Mouse (Mus musculus) layer of hippocampus, adult 18-20 months (tissue): ENCODE measurements around the gene Vmn2r100. TPM values are rescaled to one million over a fixed set of nuclear protein-coding genes. Genes with fewer than 3 reads are reported as not detected.

Source experiments
- DNase-seq, 2 experiments: peaks; one replicate each; pipeline ENCODE4 v3.0.0; 2022; ENCODE audit warnings: low spot score in 2 of 2
- long read RNA-seq: library from polyadenylated mRNA; stranded (forward); transcript quantifications from one replicate; pipeline ENCODE4 v2.0.0, GENCODE M21; 2021
- total RNA-seq, 2 experiments: library from RNA; stranded (reverse); gene quantifications; 2 replicates each; pipeline ENCODE4 v1.2.3; 2021

The Vmn2r100 gene
- not detected for total RNA-seq
- long read RNA-seq: 0 reads

DNA sequence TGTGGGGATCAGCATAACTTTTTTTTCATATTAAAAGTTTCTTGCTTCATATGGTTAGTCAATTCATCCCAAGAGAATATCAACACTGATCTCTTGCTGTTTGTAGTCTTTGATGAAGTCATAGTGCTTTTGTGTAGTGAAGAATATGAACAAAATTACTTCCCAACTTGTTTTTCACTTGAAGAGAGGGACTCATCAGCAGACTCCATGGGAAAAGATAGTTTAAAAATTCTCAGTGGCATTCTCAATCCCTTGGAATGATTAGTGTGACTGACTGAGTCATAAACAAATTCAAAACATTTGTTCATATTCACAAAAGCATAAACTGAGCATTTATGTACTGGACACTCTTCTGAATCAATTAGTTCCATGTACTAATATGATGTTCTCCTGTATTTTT, at the start of gene Vmn2r100:
Gene Vmn2r100 (plus strand): TSS at position 301 of the 400 bp plus-strand sequence.
- DNase-seq: no peak

- DNase-seq: no peak
Measured at GRCm38 (mm10) chr17:19482866-19483265, 21.7 kb upstream of the Vmn2r100 start.

DNA sequence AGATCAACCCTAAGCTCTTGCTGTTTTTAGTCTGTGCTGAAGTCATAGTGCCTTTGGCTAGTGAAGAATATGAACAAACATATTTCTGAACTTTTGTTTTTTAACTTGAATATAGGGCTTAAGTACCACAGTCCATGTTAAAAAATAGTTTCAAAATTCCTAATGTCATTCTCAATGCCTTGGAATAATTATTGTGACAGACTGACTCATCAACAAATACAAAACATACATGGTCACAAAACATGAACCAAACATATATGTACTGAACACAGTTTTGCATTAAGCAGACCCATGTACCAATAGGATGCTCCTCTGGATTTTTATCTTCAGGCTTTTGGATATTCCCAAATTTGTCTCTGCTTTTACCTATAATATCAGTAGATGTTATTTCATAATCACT, 72.4 kb downstream of the Vmn2r100 start, which contains the start of gene Vmn2r101:
Gene Vmn2r101 (plus strand): TSS at position 301 of the 400 bp plus-strand sequence.
- DNase-seq: no peak

Other genes with a start within 250 kb of the Vmn2r100 start
- not detected for gene Vmn2r99, start 142.8 kb upstream of the Vmn2r100 start, total RNA-seq
- not detected for gene Vmn2r101, start 72.5 kb downstream of the Vmn2r100 start, total RNA-seq
- not detected for gene Vmn2r102, start 155.6 kb downstream of the Vmn2r100 start, total RNA-seq